Mouse (Mus musculus) hindbrain, postnatal 0 days (tissue): ENCODE results near the gene Cyth2. TPM values are rescaled to one million over a fixed set of nuclear protein-coding genes. Genes with fewer than 3 reads are reported as not detected.
A peak's percentile ranks its signal among the peaks of the same experiment; 100 is the strongest.

Experiments
- ATAC-seq: fragments of 200-750 bp; cut with Nextera tagmentation; 2 replicates; pipeline ENCODE4 v1.8.0; 2017; ENCODE audit warnings: mild to moderate bottlenecking, moderate TSS enrichment, moderate library complexity
- DNase-seq: peaks from one replicate; pipeline ENCODE4 v3.0.0-alpha.2; 2015; ENCODE audit warnings: low spot score
- H3K27ac ChIP-seq: fragments of 300-500 bp; sonication (generic); 2 replicates; pipeline ENCODE4 v1.5.1; 2014; ENCODE audit warnings: mild to moderate bottlenecking
- H3K27me3 ChIP-seq: fragments of 300-500 bp; sonication (generic); 2 replicates; pipeline ENCODE4 v1.6.1; 2014; ENCODE audit warnings: low read length, mixed read lengths; ENCODE audit not compliant: insufficient read depth
- H3K36me3 ChIP-seq: fragments of 300-500 bp; sonication (generic); 2 replicates; pipeline ENCODE4 v1.6.1; 2014; ENCODE audit warnings: low read length, mixed read lengths; ENCODE audit not compliant: insufficient read depth
- H3K4me1 ChIP-seq: fragments of 300-500 bp; sonication (generic); 2 replicates; pipeline ENCODE4 v1.6.1; 2014; ENCODE audit warnings: antibody characterized with exemption, low read length, mixed read lengths; ENCODE audit not compliant: insufficient read depth
- H3K4me2 ChIP-seq: fragments of 300-500 bp; sonication (generic); 2 replicates; pipeline ENCODE4 v1.6.1; 2014; ENCODE audit warnings: low read depth, mild to moderate bottlenecking, low read length, moderate library complexity, mixed read lengths
- H3K4me3 ChIP-seq: fragments of 300-500 bp; sonication (generic); 2 replicates; pipeline ENCODE4 v1.5.1; 2014; ENCODE audit warnings: low read length
- H3K9ac ChIP-seq: fragments of 300-500 bp; sonication (generic); replicated peaks from 2 replicates; pipeline ENCODE4 v1.6.1; 2014; ENCODE audit warnings: mild to moderate bottlenecking, low read length, moderate library complexity, mixed read lengths
- H3K9me3 ChIP-seq: fragments of 300-500 bp; sonication (generic); 2 replicates; pipeline ENCODE4 v1.6.1; 2016; ENCODE audit warnings: low read length, mixed read lengths
- CTCF ChIP-seq: IDR thresholded peaks from 2 replicates; pipeline ENCODE4 v1.5.1; 2016; ENCODE audit warnings: antibody characterized with exemption, control low read depth, low read depth
- WGBS: fragments of 180-500 bp; shearing (Covaris S2); extraction: QIAGEN DNeasy Blood & Tissue Kit; methylation state at CpG from one replicate; pipeline ENCODE4 v1.1.7; 2014; 5-methylcytosine and 5-hydroxymethylcytosine counted together
- polyA plus RNA-seq: library from polyadenylated mRNA; unstranded; fragments of >200 nt; fragmentation: Nextera tagmentation; extraction: Ambion mirVana; gene quantifications from 2 replicates; pipeline ENCODE4 v1.2.1, GENCODE M21; 2015
- total RNA-seq: library from RNA; depleted of rRNA; stranded (reverse); fragments of >200 nt; gene quantifications from 2 replicates; pipeline ENCODE4 v1.2.3, GENCODE M21; 2014; rRNA removed

The Cyth2 gene
- total and polyA plus RNA-seq, 2 experiments from 2014 or later: 216 to 221 TPM

GRCm38 (mm10) chr7:45765995-45766394 lies 48.4 kb downstream of the Cyth2 start:
- Histone ChIP-seq H3K27ac (no peak overlapping the region), H3K27me3 (no peaks in the 10 kb centered on the region), H3K36me3 (no peaks in the 10 kb centered on the region), H3K4me3 (no peak overlapping the region), H3K4me2 (no peak overlapping the region), H3K9ac (no peak overlapping the region), H3K4me1 (no peaks in the 10 kb centered on the region), H3K9me3 (no peaks in the 10 kb centered on the region)
- 65% methylated on average over 8 of the region's 8 CpGs for WGBS
- no peak for TF ChIP-seq CTCF
- no peak for DNase-seq
- no peak for ATAC-seq

GRCm38 (mm10) chr7:45760151-45760550 lies 54.2 kb downstream of the Cyth2 start:
- no peak overlapping the region for H3K9ac ChIP-seq
- H3K4me1 ChIP-seq: no peaks in the 10 kb centered on the region
- H3K36me3 ChIP-seq: no peaks in the 10 kb centered on the region
- DNase-seq (no peak), ATAC-seq (no peak)
- no peak overlapping the region for H3K4me3 ChIP-seq
- WGBS: 55% methylated on average over 5 of the region's 5 CpGs
- H3K9me3 ChIP-seq: no peaks in the 10 kb centered on the region
- no peak overlapping the region for H3K4me2 ChIP-seq
- no peak overlapping the region for H3K27ac ChIP-seq
- no peak for TF ChIP-seq CTCF
- H3K27me3 ChIP-seq: peaks cover 6% of the 10 kb centered on the region; the same call in 1 of the 2 replicates

- no peak for DNase-seq
- Histone ChIP-seq H3K36me3 (no peaks in the 10 kb centered on the region), H3K9me3 (no peaks in the 10 kb centered on the region), H3K4me1 (no peaks in the 10 kb centered on the region), H3K27ac (no peak overlapping the region), H3K9ac (0 out of 2 replicates have a peak overlapping the region, but pooled peaks have one; percentile 13), H3K4me3 (0 out of 2 replicates have a peak overlapping the region, but pooled peaks have one; percentile 2), H3K4me2 (peak overlapping the region; percentile 31), H3K27me3 (peaks cover 6% of the 10 kb centered on the region; the same call in 1 of the 2 replicates)
- TF ChIP-seq CTCF: no peak
- no peak for ATAC-seq
- 20% methylated on average over 20 of the region's 27 CpGs for WGBS
Measured at GRCm38 (mm10) chr7:45759400-45759799, 55.0 kb downstream of the Cyth2 start.

Other genes with a start within 250 kb of the Cyth2 start
- 11.1 and 17.8 TPM in 2 replicates for gene Bcat2, start 244.4 kb downstream of the Cyth2 start, total RNA-seq
- 19.0 and 19.6 TPM in 2 replicates for gene Bcat2, start 244.4 kb downstream of the Cyth2 start, polyA plus RNA-seq
- gene Fgf21, start 199.1 kb downstream of the Cyth2 start, total RNA-seq: not detected in 2 replicates
- not detected in 2 replicates for gene Fgf21, start 199.1 kb downstream of the Cyth2 start, polyA plus RNA-seq
- 0.18 TPM in 1 of 2 replicates, not detected in the other for gene Fut1, start 197.3 kb downstream of the Cyth2 start, total RNA-seq
- gene Fut1, start 197.3 kb downstream of the Cyth2 start, polyA plus RNA-seq: not detected in 2 replicates
- 0.10 and 0.54 TPM in 2 replicates for gene Izumo1, start 192.8 kb downstream of the Cyth2 start, total RNA-seq
- gene Izumo1, start 192.8 kb downstream of the Cyth2 start, polyA plus RNA-seq: 0.10 TPM in 1 of 2 replicates, not detected in the other
- 36.4 and 39.8 TPM in 2 replicates for gene Rasip1, start 187.1 kb downstream of the Cyth2 start, total RNA-seq
- gene Rasip1, start 187.1 kb downstream of the Cyth2 start, polyA plus RNA-seq: 18.7 TPM in 2 replicates
- gene Mamstr, start 174.6 kb downstream of the Cyth2 start, total RNA-seq: 3.3 and 3.6 TPM in 2 replicates
- gene Mamstr, start 174.6 kb downstream of the Cyth2 start, polyA plus RNA-seq: 2.9 and 3.9 TPM in 2 replicates
- 0.32 TPM in 1 of 2 replicates, not detected in the other for gene Fut2, start 148.2 kb downstream of the Cyth2 start, total RNA-seq
- gene Fut2, start 148.2 kb downstream of the Cyth2 start, polyA plus RNA-seq: 0.15 and 0.67 TPM in 2 replicates
- 0.94 TPM in 1 of 2 replicates, not detected in the other for gene Ntn5, start 130.6 kb downstream of the Cyth2 start, total RNA-seq
- 0.68 and 0.80 TPM in 2 replicates for gene Ntn5, start 130.6 kb downstream of the Cyth2 start, polyA plus RNA-seq
- 0.68 and 0.79 TPM in 2 replicates for gene Sec1, start 120.2 kb downstream of the Cyth2 start, total RNA-seq
- gene Sec1, start 120.2 kb downstream of the Cyth2 start, polyA plus RNA-seq: 0.35 and 0.48 TPM in 2 replicates
- 89.4 and 91.0 TPM in 2 replicates for gene Car11, start 114.7 kb downstream of the Cyth2 start, total RNA-seq
- 76.9 and 78.2 TPM in 2 replicates for gene Car11, start 114.7 kb downstream of the Cyth2 start, polyA plus RNA-seq
- 4.2 and 12.2 TPM in 2 replicates for gene Dbp, start 109.5 kb downstream of the Cyth2 start, total RNA-seq
- 4.6 and 5.3 TPM in 2 replicates for gene Dbp, start 109.5 kb downstream of the Cyth2 start, polyA plus RNA-seq
- gene Rpl18, start 99.1 kb downstream of the Cyth2 start, total RNA-seq: 999 and 1,175 TPM in 2 replicates
- 519 and 535 TPM in 2 replicates for gene Rpl18, start 99.1 kb downstream of the Cyth2 start, polyA plus RNA-seq
- 27.4 and 31.6 TPM in 2 replicates for gene Sphk2, start 96.6 kb downstream of the Cyth2 start, total RNA-seq
- 17.8 and 18.5 TPM in 2 replicates for gene Sphk2, start 96.6 kb downstream of the Cyth2 start, polyA plus RNA-seq
- gene Fam83e, start 93.4 kb downstream of the Cyth2 start, total RNA-seq: 0.11 and 0.16 TPM in 2 replicates
- 0.09 and 0.25 TPM in 2 replicates for gene Fam83e, start 93.4 kb downstream of the Cyth2 start, polyA plus RNA-seq
- gene Spaca4, start 88.8 kb downstream of the Cyth2 start, total RNA-seq: not detected in 2 replicates
- not detected in 2 replicates for gene Spaca4, start 88.8 kb downstream of the Cyth2 start, polyA plus RNA-seq
- 125 and 133 TPM in 2 replicates for gene Lmtk3, start 30.8 kb downstream of the Cyth2 start, total RNA-seq
- gene Lmtk3, start 30.8 kb downstream of the Cyth2 start, polyA plus RNA-seq: 13.6 and 13.9 TPM in 2 replicates
- gene Sult2b1, start 29.9 kb downstream of the Cyth2 start, total RNA-seq: 4.7 and 12.1 TPM in 2 replicates
- gene Sult2b1, start 29.9 kb downstream of the Cyth2 start, polyA plus RNA-seq: 5.7 and 7.4 TPM in 2 replicates
- gene Kcnj14, start 10.2 kb upstream of the Cyth2 start, total RNA-seq: 0.97 and 1.4 TPM in 2 replicates
- gene Kcnj14, start 10.2 kb upstream of the Cyth2 start, polyA plus RNA-seq: 0.89 and 1.2 TPM in 2 replicates
- 29.1 and 34.6 TPM in 2 replicates for gene Grwd1, start 16.4 kb upstream of the Cyth2 start, total RNA-seq
- 44.6 and 48.6 TPM in 2 replicates for gene Grwd1, start 16.4 kb upstream of the Cyth2 start, polyA plus RNA-seq
- gene Kdelr1, start 58.2 kb upstream of the Cyth2 start, total RNA-seq: 161 and 196 TPM in 2 replicates
- gene Kdelr1, start 58.2 kb upstream of the Cyth2 start, polyA plus RNA-seq: 45.9 and 50.2 TPM in 2 replicates
- gene Grin2d, start 63.8 kb upstream of the Cyth2 start, total RNA-seq: 37.8 and 44.9 TPM in 2 replicates
- 4.1 and 4.4 TPM in 2 replicates for gene Grin2d, start 63.8 kb upstream of the Cyth2 start, polyA plus RNA-seq
- not detected in 2 replicates for gene Syngr4, start 82.1 kb upstream of the Cyth2 start, total RNA-seq
- gene Syngr4, start 82.1 kb upstream of the Cyth2 start, polyA plus RNA-seq: 0.19 and 0.51 TPM in 2 replicates
- 39.2 and 48.8 TPM in 2 replicates for gene Tmem143, start 82.4 kb upstream of the Cyth2 start, total RNA-seq
- 4.6 and 6.8 TPM in 2 replicates for gene Tmem143, start 82.4 kb upstream of the Cyth2 start, polyA plus RNA-seq
- 4.9 and 15.3 TPM in 2 replicates for gene Emp3, start 106.8 kb upstream of the Cyth2 start, total RNA-seq
- gene Emp3, start 106.8 kb upstream of the Cyth2 start, polyA plus RNA-seq: 33.4 and 45.2 TPM in 2 replicates
- 6.8 and 7.5 TPM in 2 replicates for gene Ccdc114, start 109.5 kb upstream of the Cyth2 start, total RNA-seq
- 7.8 and 10.6 TPM in 2 replicates for gene Ccdc114, start 109.5 kb upstream of the Cyth2 start, polyA plus RNA-seq
- 0.58 and 1.2 TPM in 2 replicates for gene Abcc6, start 215.7 kb upstream of the Cyth2 start, total RNA-seq
- 0.55 and 0.64 TPM in 2 replicates for gene Abcc6, start 215.7 kb upstream of the Cyth2 start, polyA plus RNA-seq
- 53.6 and 61.5 TPM in 2 replicates for gene Nomo1, start 219.1 kb upstream of the Cyth2 start, total RNA-seq
- gene Nomo1, start 219.1 kb upstream of the Cyth2 start, polyA plus RNA-seq: 36.9 and 37.9 TPM in 2 replicates